Mouse (Mus musculus): Measurements from ENCODE around the gene Prol1.
"Not testable (repeated sequence)": the region's sequence is repeated elsewhere in the genome, so short reads cannot be mapped to it uniquely, and the experiment has no call there.

Prol1 gene

DNA sequence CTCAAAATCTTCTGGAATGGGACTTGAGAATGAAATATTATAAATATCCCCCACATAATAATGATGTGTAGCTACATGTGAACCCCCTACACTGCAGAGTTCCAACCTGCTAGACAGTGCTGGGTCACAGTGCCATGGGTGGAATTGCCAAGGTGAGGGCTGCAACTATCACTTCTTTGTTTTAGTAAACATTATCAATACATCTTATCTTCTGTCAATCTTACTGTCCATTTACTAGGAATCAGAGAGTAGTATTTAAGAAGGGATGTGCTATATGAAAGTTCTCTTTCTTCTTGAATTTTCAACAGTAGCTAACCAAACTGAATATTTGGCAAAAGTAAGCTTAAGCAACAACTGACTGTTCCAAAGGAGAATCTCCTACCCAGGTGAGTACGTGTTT lies at the start of gene Prol1:
Gene Prol1 (plus strand): TSS at position 301 of the 400 bp plus-strand sequence.
- no peak for DNase-seq

GRCm38 (mm10) chr5:88268619-88269018 lies 48.5 kb upstream of the Prol1 start, which contains the start of gene Gm7714:
TSS of gene Gm7714 (plus strand) at chr5:88268919.
- no peak for DNase-seq

DNA sequence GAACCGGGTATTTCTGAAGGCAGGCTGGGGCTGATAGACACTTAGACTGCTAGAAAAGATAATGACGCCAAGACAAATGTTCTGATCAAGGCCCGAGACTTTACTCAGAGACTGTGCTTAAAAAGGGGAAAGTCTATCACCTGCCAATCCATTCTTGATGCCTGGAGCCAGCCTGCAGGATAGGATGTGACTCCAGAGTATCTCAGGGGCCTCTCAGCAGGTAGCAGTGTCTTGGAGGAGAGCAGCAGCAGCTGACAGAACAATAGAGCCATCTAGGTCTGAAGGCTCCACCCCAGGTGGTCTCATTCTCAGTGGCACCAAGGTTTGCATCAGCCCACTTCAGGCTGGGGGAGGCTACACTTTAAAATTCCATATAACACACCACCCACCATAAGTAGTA lies 5.8 kb upstream of the Prol1 start:
- DNase-seq, result not testable (repeated sequence)

DNA sequence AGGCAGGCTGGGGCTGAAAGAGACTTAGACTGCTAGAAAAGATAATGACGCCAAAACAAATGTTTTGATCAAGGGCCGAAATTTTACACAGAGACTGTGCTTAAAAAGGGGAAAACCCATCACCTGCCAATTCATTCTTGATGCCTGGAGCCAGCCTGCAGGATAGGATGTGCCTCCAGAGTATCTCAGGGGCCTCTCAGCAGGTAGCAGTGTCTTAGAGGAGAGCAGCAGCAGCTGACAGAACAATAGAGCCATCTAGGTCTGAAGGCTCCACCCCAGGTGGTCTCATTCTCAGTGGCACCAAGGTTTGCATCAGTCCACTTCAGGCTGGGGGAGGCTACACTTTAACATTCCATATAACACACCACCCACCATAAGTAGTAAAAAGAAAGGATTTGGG lies 31.4 kb downstream of the Prol1 start:
- DNase-seq, result not testable (repeated sequence)

DNA sequence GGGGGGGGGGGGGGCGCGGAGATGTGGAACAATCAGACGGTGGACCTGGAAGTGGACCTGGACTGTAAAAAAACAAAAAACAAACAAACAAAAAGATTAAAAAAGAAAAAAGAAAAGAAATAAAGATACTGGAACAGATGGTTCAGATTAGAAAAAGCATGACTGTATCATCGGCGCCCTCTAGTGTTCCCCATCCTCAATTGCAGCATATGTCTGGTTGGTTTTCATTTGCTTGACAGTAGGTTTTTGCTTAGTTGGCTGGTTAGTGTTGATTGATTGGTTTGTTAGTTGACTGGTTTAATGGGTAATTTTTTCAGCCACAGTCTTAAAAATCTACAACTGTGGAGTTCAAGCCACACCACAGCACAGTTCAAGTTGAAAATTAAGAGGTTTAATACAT lies 47.7 kb downstream of the Prol1 start:
- DNase-seq, result peak; percentile 15

DNA sequence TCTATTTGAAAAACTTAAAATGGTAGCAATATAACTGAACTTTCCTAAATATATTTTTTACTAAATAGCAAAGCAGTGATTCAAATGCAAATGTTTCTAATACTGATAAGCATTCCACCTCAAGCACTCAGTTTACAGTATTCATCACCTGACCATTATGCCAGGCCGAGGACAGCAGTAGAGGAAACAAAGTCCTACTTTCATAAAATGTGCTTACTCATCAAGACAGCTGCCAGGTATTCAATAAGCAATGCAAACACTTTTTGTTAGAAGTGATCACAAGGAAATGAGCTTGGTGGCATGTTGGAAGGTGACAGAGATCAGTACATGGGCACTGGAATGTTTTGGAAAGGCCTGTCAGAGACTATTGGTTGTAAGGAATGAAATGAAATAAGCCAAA lies 49.8 kb downstream of the Prol1 start:
- no peak for DNase-seq

- DNase-seq, result peak; percentile 4
Observed at GRCm38 (mm10) chr5:88370578-88371232, 53.6 kb downstream of the Prol1 start.

DNA sequence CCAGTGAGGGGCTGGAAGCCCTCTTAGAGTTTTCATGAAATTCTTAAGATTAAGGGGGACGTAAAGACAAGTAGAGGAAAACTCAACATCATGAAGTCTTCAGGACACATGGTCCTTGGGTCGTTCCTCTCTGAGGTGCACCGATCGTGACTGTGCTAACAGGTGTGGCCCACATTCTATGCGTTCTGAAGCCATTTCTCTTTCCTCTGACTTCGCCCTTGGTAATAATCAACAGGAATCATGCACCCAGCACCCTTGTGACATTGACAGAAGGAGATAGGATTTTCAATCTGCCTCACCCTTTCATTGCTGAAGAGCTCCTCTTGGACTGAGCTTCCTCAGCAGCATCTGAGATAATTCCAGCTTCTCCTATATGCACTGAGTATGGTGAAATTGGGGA lies 55.5 kb downstream of the Prol1 start:
- DNase-seq, result no peak

DNA sequence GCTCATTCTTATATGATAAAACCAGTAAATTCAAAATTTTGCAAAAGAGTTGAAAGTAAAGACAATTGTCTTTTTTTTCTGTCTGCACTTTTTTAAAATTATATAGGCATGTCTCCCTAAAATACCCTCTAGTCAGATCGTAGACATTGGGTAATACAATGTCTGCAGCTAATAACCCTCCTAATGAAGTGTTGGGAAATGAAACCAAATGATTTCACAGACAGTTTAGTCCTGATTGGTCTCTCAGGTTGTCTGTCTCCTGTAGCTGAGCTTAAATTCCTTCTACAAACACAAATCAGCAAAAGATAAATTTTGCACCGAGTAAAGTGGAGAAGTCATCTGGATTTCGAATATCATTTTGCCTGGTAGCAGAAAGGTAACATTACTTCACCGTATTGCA lies 58.7 kb downstream of the Prol1 start, which contains the start of gene Amtn:
Gene Amtn (plus strand): TSS at position 301 of the 400 bp plus-strand sequence.
- no peak for DNase-seq
